Mouse (Mus musculus): ENCODE results near the gene Dner. TPM values are rescaled to one million over a fixed set of nuclear protein-coding genes. Genes with fewer than 3 reads are reported as not detected.

Dner gene
- polyA plus RNA-seq, 1 experiment from 2014 or later = 3.4 TPM

DNA sequence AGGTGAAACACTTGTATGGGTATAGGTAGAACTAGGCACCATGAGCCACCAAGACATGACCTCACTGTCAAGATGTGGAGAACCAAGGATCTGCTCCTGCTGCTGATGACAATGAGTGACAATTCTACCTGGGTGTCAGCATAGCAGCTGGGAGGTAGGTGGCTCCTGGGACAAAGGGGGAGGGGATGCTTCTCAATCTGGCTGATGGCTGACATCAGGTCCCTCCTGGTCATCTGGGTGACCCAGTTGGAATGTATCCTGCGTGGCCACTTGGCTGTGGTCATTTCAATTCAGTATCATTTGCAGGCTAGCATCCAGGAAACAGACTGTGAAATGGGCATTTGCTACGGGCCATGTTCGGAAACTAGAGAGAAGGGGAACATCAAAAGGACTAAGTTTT, 315.1 kb downstream of the Dner start:
- Histone ChIP-seq H3K27ac (no peak overlapping the region), H3K9ac (no peak overlapping the region), H3K4me2 (no peak overlapping the region), H3K36me3 (no peaks in the 10 kb centered on the region), H3K4me1 (no peaks in the 10 kb centered on the region), H3K4me3 (no peak overlapping the region), H3K27me3 (no peaks in the 10 kb centered on the region), H3K9me3 (no peaks in the 10 kb centered on the region)
- 76% methylated on average over 3 of the region's 3 CpGs for WGBS
- no peak for ATAC-seq (ENCODE audit: insufficient number of reproducible peaks, low FRiP score, low TSS enrichment, low read depth)

DNA sequence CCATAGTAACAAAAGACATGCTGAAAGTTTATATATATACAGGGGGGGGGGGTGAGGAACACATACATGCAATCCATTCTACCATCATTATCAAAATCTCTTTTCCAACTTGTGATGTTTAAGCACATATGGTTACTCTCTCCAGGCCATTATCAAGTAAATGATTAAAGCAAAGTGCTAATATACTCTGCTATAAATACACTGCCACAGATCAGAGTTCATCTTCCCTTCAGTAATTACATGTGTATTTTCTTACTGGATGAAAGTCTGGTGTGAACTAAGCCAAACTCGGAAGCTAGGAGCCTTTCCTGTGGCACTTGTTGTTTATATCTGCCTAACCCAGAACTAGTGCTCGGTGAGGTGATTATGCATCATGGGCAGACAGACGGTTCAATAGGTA, 328.3 kb downstream of the Dner start:
- Histone ChIP-seq H3K4me3 (no peak overlapping the region), H3K27ac (no peak overlapping the region), H3K9ac (no peak overlapping the region), H3K9me3 (no peaks in the 10 kb centered on the region), H3K36me3 (no peaks in the 10 kb centered on the region), H3K27me3 (no peaks in the 10 kb centered on the region), H3K4me2 (no peak overlapping the region), H3K4me1 (no peaks in the 10 kb centered on the region)
- no peak for ATAC-seq (ENCODE audit: insufficient number of reproducible peaks, low FRiP score, low TSS enrichment, low read depth)
- 71% methylated on average over 3 of the region's 3 CpGs for WGBS

DNA sequence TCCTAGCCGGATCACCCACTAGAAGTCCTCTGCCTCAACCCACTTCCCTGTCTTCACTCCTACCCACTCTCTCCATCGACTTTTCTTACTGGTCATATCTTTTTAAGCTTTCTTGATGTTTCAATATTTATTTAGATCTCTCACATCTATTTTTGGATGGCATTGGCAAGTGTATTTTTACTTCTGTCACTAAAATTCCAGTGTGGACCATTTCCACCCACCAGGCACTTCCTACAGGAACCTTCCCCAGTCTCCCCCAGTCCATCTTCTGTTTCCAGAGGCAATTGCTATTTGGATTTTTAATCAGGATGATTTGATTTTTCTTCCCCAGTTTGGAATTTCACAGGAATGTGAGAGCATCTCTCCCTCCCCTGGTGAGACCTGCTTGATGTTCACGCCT, 329.5 kb downstream of the Dner start:
- WGBS = 68% methylated on average over 3 of the region's 3 CpGs
- H3K9ac ChIP-seq = no peak overlapping the region
- H3K36me3 ChIP-seq = no peaks in the 10 kb centered on the region
- H3K27me3 ChIP-seq = no peaks in the 10 kb centered on the region
- H3K9me3 ChIP-seq = no peaks in the 10 kb centered on the region
- no peak overlapping the region for H3K4me3 ChIP-seq
- no peak overlapping the region for H3K27ac ChIP-seq
- no peak for ATAC-seq (ENCODE audit: insufficient number of reproducible peaks, low FRiP score, low TSS enrichment, low read depth)
- no peaks in the 10 kb centered on the region for H3K4me1 ChIP-seq
- no peak overlapping the region for H3K4me2 ChIP-seq

DNA sequence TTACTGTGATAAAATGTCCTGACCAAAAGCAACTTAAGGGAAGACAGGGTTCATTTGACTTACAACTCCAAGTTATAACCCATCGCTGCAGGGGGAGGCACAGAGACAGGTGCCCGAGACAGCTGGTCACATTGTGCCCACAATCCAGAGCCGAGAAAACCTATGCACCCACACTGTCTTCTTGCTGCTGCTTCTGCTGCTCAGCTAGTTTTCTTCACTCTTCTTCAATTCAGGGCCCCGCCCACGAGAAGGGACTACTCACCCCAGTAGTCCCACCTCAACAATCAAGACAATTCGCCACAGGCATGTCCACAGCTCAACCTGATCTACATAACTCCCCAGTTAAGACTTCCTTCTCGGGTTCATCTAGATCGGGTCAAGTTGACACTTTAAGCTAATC, 332.1 kb downstream of the Dner start, which contains the start of gene Pid1:
TSS of gene Pid1 (minus strand) at position 214 of the 400 bp plus-strand sequence.
- no peaks in the 10 kb centered on the region for H3K9me3 ChIP-seq
- H3K4me1 ChIP-seq = no peaks in the 10 kb centered on the region
- no peak for ATAC-seq (ENCODE audit: insufficient number of reproducible peaks, low FRiP score, low TSS enrichment, low read depth)
- H3K9ac ChIP-seq = no peak within 1 kb of the TSS
- no peak within 1 kb of the TSS for H3K4me3 ChIP-seq
- no peak within 1 kb of the TSS for H3K4me2 ChIP-seq
- whole genome bisulfite sequencing = 85% methylated on average over 8 of the region's 8 CpGs
- H3K36me3 ChIP-seq = no peaks in the 10 kb centered on the region
- no peak within 1 kb of the TSS for H3K27ac ChIP-seq
- H3K27me3 ChIP-seq = no peaks in the 10 kb centered on the region

DNA sequence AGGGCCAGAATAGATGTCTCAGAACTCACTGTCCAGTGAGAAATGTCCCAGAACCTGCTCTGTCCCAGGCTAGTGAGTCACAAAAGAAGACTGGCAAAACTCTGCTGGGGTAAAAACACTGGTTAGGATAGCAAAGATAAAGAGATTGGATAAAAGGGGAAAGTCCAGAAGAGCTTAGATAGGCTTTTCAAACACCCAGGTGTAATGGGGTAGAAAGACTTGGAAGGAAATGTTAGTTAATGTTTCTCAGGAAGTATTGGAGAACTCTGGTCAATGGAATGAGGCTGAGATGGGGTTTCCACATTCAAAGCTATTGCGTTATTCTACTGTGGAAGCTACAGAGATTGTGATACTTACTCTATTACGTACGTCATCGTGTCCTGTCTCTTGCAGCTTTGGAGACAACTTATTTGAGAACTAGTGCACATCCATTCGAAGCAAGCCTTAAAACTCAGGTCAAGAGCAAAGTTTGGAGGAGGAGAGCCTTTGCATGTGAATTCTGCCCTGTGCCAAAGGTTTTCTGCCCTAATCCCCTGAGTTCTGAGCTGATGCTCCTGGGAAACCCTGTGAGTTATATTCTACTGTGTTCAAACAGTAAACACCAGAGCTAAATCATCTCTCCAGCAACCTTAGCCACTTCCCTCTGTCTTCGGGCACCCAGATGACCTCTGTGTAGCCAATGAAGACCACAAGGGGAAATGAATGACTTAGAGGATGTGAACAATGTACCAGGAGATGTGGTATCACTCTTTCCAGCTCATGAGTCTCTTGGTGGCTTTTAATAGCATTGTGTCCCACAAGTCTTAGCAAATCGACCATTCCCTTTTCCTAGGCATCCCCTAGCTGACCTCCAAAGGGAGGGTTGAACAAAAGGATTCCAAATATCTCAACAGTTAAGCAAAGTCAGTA, 333.1 kb downstream of the Dner start:
- no peak for ATAC-seq (ENCODE audit: insufficient number of reproducible peaks, low FRiP score, low TSS enrichment, low read depth)
- H3K27me3 ChIP-seq = no peaks in the 10 kb centered on the region
- WGBS = 89% methylated on average over 7 of the region's 7 CpGs
- no peaks in the 10 kb centered on the region for H3K4me1 ChIP-seq
- H3K27ac ChIP-seq = no peak overlapping the region
- H3K4me3 ChIP-seq = no peak overlapping the region
- H3K36me3 ChIP-seq = no peaks in the 10 kb centered on the region
- no peak overlapping the region for H3K4me2 ChIP-seq
- H3K9ac ChIP-seq = no peak overlapping the region
- no peaks in the 10 kb centered on the region for H3K9me3 ChIP-seq

DNA sequence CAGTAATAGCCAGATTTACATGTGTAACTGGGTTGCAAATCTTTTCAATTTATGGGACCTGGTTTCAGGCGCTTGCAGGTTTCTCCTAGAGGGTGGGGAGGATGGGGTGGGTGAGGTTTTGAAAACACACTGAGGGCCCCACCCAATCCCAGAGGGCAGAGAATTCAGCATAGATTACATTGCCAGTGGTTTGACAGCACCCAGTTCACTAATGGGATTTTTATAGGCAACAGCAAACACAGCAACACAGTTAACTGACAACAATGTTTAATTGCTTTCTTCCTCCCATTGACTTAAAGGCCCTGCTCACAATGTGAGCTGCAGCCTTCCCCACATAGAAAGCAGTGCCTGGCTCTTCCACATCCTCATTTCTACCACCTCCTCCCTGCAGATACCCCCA, 333.8 kb downstream of the Dner start:
- Histone ChIP-seq H3K27ac (no peak overlapping the region), H3K4me1 (no peaks in the 10 kb centered on the region), H3K27me3 (no peaks in the 10 kb centered on the region), H3K4me3 (no peak overlapping the region), H3K9me3 (no peaks in the 10 kb centered on the region), H3K9ac (no peak overlapping the region), H3K36me3 (no peaks in the 10 kb centered on the region), H3K4me2 (no peak overlapping the region)
- no peak for ATAC-seq (ENCODE audit: insufficient number of reproducible peaks, low FRiP score, low TSS enrichment, low read depth)
- WGBS = 36% methylated on average over 1 of the region's 1 CpGs

DNA sequence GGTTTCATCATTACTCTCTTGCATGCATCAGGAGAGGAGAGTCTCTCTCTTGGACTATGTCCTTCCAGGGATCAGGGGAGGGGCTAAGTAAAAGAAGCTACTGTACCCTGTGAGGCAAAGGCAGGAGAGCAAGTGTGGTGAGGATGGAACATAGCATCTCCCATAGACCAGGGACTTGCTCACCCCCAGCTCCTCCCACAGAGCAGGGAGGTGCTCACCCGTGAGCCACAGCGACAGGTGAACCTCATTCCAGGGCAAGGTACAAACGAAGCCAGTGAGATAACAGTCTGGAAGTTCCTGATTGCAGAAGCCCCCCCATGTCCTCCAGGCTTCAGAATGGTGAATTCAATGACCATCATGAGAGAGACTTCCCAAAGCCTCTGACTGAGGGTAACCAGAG, 334.6 kb downstream of the Dner start:
- H3K4me1 ChIP-seq = no peaks in the 10 kb centered on the region
- no peaks in the 10 kb centered on the region for H3K9me3 ChIP-seq
- H3K27ac ChIP-seq = no peak overlapping the region
- no peak overlapping the region for H3K4me3 ChIP-seq
- no peak for ATAC-seq (ENCODE audit: insufficient number of reproducible peaks, low FRiP score, low TSS enrichment, low read depth)
- H3K4me2 ChIP-seq = no peak overlapping the region
- no peak overlapping the region for H3K9ac ChIP-seq
- H3K36me3 ChIP-seq = no peaks in the 10 kb centered on the region
- no peaks in the 10 kb centered on the region for H3K27me3 ChIP-seq
- 90% methylated on average over 3 of the region's 3 CpGs for WGBS

DNA sequence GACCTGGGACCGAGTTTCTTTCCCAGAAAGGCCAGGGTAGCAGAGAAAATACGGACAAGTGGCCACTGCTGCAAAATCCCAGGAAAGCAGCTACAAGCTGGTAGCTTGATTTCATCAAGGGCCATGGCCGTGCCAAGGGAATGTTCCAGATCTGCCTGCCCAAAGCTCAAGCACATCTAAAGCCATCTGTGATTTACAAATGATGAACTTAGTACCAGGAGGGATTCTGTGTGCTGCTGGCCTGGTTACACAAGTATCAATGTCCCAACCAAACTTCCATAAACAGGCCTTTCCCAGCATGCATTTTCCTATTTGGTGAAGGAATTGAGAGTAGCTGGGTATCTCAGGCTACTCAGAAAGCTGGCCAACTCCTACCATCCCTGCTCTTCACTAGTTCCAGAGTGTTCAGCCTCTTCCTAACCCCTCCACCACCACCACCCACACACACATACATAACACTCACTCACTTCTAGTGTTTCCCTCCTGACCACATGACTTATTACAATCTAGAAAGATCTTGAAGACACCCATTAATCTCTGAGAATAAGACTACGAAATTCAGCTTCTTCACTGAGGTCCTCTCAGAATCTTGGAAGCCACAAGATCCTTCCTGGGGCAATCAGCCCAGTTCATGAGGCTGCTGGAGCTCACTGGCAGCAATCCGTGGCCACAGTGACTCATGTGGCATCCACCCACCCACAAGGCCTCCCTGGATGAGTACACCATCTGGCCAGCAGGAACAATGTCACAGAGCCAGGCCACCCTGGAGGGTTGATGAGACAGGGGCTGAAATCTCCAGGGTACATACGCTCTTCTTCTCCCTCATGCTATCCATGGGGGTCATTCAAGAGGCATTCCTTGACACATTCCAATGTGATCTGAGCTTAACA, 336.2 kb downstream of the Dner start:
- 81% methylated on average over 6 of the region's 6 CpGs for whole genome bisulfite sequencing
- Histone ChIP-seq H3K9ac (no peak overlapping the region), H3K36me3 (no peaks in the 10 kb centered on the region), H3K9me3 (no peaks in the 10 kb centered on the region), H3K27me3 (no peaks in the 10 kb centered on the region), H3K4me3 (no peak overlapping the region), H3K4me2 (no peak overlapping the region), H3K4me1 (no peaks in the 10 kb centered on the region), H3K27ac (no peak overlapping the region)
- no peak for ATAC-seq (ENCODE audit: insufficient number of reproducible peaks, low FRiP score, low TSS enrichment, low read depth)

DNA sequence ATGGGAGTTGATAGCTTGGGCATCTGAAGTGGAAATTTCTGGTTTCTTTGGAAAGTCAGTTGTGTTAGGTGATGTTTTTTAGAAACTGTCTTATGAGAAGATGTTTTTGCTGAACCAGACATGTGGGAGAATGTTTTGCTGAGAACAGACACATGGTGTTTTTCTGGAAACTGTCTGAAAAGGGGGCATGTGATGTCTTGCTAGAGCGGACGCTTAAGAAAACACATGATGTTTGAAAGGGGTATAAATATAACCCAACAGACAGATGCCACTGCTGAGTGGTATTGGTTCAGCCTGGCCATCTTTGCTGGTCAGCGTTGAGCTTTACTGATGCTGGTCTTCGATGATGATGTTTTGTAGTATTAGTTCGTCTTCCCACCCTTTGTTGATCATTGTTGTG, 338.8 kb downstream of the Dner start:
- 87% methylated on average over 5 of the region's 5 CpGs for WGBS
- ATAC-seq (ENCODE audit: insufficient number of reproducible peaks, low FRiP score, low TSS enrichment, low read depth) = no peak
- H3K4me1 ChIP-seq = no peaks in the 10 kb centered on the region

DNA sequence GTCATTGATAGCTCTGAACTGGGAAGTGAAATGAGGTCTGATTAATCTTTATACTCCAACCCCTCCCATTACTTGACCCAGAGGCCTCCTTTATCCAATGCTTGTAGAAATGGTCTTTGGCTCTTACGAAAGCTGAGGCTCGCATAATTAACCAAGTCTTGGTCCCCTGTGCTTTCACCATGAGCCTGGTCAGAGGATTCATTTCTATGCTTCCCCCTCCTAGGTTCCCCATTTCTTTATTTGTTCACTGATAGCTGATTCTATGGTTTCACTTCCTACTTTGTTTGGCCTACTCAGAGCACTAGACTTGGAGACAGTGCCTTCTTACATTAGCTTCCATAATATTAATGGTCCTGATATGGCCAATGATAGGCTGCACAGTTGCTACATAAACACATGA, 345.8 kb downstream of the Dner start:
- no peak for ATAC-seq (ENCODE audit: insufficient number of reproducible peaks, low FRiP score, low TSS enrichment, low read depth)
- H3K4me2 ChIP-seq = no peak overlapping the region
- H3K27ac ChIP-seq = no peak overlapping the region
- no peak overlapping the region for H3K4me3 ChIP-seq
- no peak overlapping the region for H3K9ac ChIP-seq
- H3K9me3 ChIP-seq = no peaks in the 10 kb centered on the region
- no peaks in the 10 kb centered on the region for H3K4me1 ChIP-seq
- no peaks in the 10 kb centered on the region for H3K27me3 ChIP-seq
- 88% methylated on average over 2 of the region's 2 CpGs for WGBS
- no peaks in the 10 kb centered on the region for H3K36me3 ChIP-seq

More for the DNA sequence above, 338.8 kb downstream of the Dner start:
- Histone ChIP-seq H3K27me3 (no peaks in the 10 kb centered on the region), H3K9me3 (no peaks in the 10 kb centered on the region), H3K27ac (no peak overlapping the region), H3K4me2 (no peak overlapping the region), H3K9ac (no peak overlapping the region), H3K4me3 (no peak overlapping the region), H3K36me3 (no peaks in the 10 kb centered on the region)

DNA sequence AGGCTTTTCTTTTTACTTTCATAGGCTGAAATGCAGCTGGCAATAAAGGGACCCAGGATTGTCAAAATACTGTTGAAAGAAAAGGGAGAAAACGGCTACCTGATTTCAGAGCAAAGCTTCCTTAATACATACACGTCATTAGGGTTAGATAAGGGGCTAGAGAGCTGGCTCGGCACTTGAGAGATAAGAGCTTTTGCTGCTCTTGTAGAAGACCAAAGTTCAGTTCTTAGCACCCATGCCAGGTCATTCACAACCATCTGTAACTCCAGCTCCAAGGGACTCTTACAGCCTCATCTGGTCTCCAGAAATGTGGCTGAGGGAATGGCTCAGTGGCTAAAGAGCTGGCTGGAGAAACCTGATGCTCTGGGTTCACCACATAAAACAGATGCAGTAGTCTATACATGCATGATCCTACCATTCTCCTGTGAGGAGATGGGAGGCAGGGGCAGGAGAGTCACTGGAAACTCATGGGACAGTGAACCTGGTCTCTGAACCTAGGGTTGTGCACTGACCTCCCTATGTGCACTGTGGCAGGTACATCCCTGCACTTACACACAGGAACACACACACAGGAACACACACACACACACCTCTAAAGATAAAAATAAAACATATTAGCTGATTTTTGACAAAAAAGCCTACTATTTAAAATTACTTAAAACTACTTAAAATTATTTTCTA, 348.1 kb downstream of the Dner start:
- 63% methylated on average over 3 of the region's 3 CpGs for WGBS
- no peaks in the 10 kb centered on the region for H3K4me1 ChIP-seq

More for the DNA sequence above, 348.1 kb downstream of the Dner start:
- H3K36me3 ChIP-seq = no peaks in the 10 kb centered on the region
- no peak overlapping the region for H3K4me2 ChIP-seq
- H3K27me3 ChIP-seq = no peaks in the 10 kb centered on the region
- H3K27ac ChIP-seq = no peak overlapping the region
- no peak overlapping the region for H3K4me3 ChIP-seq
- H3K9me3 ChIP-seq = no peaks in the 10 kb centered on the region
- H3K9ac ChIP-seq = no peak overlapping the region
- no peak for ATAC-seq (ENCODE audit: insufficient number of reproducible peaks, low FRiP score, low TSS enrichment, low read depth)
